Mouse (Mus musculus) liver, adult 2 months (tissue): ENCODE data around the gene Mmel1.

Experiments
- CTCF ChIP-seq: fragments of 200-500 bp; IDR thresholded peaks from 2 replicates; pipeline ENCODE4 v1.5.1; 2011; ENCODE audit warnings: low read depth, low read length, control low read depth
- POLR2A ChIP-seq: fragments of 200-500 bp; IDR thresholded peaks from 2 replicates; pipeline ENCODE4 v1.6.1; 2011; ENCODE audit warnings: low read length, control low read depth; ENCODE audit not compliant: insufficient read depth; ENCODE audit errors: extremely low read depth

DNA sequence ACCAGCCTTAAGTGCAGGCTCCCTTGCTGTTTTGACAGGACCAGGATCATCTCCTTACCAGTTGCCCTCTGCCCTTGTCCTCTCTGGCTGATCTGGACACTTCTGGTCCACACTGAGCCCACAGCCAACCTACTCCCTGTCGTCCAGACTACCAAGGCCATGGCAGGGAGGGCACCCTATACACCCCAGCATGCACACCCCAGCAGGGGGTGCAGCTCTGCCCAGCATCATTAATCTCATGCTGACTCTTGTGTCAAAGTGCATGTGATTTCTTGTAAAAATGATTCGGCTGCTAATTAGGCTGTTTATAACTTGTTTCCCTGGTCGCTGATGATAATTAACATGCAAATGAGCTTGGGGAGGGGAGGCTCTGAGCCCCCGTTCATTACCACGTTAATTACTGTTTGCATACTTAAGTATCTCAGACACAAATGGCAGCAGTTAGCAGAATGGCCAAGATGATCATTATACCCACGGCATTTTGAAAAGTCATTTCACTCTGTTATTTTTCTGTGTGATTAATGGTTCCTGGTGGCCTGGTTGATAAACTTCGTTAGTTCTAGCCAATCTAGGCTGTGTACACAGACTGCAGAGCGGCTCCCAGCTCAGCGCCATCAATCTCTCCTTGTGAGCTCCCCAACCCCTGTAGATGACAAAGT is 37.3 kb upstream of the Mmel1 start:
- TF ChIP-seq CTCF (no peak), POLR2A (no peak)
